Mouse (Mus musculus): ENCODE data around the gene Foxn1. TPM values are rescaled to one million over a fixed set of nuclear protein-coding genes. Genes with fewer than 3 reads are reported as not detected.

Foxn1 gene
- polyA plus RNA-seq, 1 experiment from 2014 or later, result not detected

DNA sequence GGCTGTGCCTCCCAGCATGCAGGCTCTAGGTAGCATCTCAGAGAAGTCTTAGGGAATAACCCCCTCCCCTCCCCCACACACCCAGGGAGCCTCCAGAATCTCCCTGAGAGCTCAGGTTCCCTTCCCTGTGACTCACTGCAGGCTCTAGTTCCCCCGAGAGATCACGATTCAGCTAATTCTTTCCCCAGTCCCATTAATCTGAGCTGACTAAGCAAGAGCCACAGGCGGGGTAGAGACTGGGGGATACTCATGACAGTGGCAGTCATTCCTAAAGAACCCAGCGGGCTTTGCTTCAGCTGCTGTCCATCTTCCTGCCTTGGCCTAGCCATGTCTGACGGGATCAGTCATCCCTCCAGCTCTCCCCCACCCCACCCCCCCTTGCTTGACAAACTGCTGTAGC, 3.7 kb downstream of the Foxn1 start:
- ATAC-seq (ENCODE audit: low FRiP score) (no peak), DNase-seq (ENCODE audit: low spot score, missing footprints) (no peak)
- H3K9me3 ChIP-seq (ENCODE audit: control insufficient read depth, low read length), result no peaks in the 10 kb centered on the region
- WGBS, result 23% methylated on average over 5 of the region's 5 CpGs
- H3K36me3 ChIP-seq (ENCODE audit: control insufficient read depth, insufficient read depth, low read length), result no peaks in the 10 kb centered on the region
- no peaks in the 10 kb centered on the region for H3K27me3 ChIP-seq (ENCODE audit: control insufficient read depth, insufficient read depth, low read length)
- no peak overlapping the region for H3K4me3 ChIP-seq (ENCODE audit: low read depth, low read length)
- no peaks in the 10 kb centered on the region for H3K4me1 ChIP-seq (ENCODE audit: control insufficient read depth, insufficient read depth, low read length)
- no peak overlapping the region for H3K4me2 ChIP-seq
- no peak overlapping the region for H3K27ac ChIP-seq (ENCODE audit: low read depth, low read length)
- no peak overlapping the region for H3K9ac ChIP-seq (ENCODE audit: low read length)

DNA sequence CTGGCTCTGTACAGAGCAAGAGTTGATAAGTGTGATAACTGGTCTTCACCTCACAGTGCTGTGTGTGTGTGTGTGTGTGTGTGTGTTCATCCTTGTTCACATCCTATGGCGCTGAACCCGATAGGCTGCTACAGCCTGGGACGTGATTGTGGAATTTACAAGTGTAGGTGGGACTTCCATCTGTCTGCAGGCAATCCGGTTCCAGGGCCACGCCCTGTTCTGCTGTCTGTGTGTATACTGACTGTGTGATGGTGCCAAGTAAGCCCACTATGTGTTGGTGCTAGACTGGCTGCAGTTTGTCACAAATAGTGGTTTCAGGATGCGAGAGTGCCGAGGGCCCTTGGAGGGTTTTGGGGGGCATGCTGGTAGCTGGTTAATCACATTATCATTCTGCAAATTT, 4.1 kb downstream of the Foxn1 start:
- no peak overlapping the region for H3K4me2 ChIP-seq
- no peaks in the 10 kb centered on the region for H3K9me3 ChIP-seq (ENCODE audit: control insufficient read depth, low read length)
- no peak overlapping the region for H3K9ac ChIP-seq (ENCODE audit: low read length)
- H3K4me3 ChIP-seq (ENCODE audit: low read depth, low read length), result no peak overlapping the region
- no peaks in the 10 kb centered on the region for H3K27me3 ChIP-seq (ENCODE audit: control insufficient read depth, insufficient read depth, low read length)
- DNase-seq (ENCODE audit: low spot score, missing footprints), result no peak
- H3K27ac ChIP-seq (ENCODE audit: low read depth, low read length), result no peak overlapping the region
- H3K36me3 ChIP-seq (ENCODE audit: control insufficient read depth, insufficient read depth, low read length), result no peaks in the 10 kb centered on the region
- 81% methylated on average over 7 of the region's 7 CpGs for WGBS
- no peaks in the 10 kb centered on the region for H3K4me1 ChIP-seq (ENCODE audit: control insufficient read depth, insufficient read depth, low read length)
- no peak for ATAC-seq (ENCODE audit: low FRiP score)

DNA sequence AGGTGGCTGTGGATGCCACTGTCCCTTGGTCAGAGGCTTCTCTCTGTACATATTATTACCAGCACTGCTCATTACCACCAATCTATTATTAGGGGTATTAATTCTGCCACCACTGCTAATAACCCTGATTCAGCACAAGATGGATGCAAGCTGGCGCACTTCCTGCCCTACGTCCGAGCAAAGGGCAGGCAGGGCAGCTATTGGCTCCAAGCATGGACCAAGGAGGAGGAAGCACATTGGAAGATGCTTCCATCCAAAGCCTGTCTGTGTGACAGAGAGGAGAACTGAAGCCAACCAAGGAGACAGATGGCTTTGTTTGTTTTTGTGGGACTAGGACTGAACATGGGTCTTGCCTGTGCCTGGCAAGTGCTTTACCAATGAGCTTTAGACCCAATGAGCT, 5.4 kb downstream of the Foxn1 start:
- no peak for ATAC-seq (ENCODE audit: low FRiP score)
- no peak for DNase-seq (ENCODE audit: low spot score, missing footprints)
- 95% methylated on average over 3 of the region's 3 CpGs for WGBS

DNA sequence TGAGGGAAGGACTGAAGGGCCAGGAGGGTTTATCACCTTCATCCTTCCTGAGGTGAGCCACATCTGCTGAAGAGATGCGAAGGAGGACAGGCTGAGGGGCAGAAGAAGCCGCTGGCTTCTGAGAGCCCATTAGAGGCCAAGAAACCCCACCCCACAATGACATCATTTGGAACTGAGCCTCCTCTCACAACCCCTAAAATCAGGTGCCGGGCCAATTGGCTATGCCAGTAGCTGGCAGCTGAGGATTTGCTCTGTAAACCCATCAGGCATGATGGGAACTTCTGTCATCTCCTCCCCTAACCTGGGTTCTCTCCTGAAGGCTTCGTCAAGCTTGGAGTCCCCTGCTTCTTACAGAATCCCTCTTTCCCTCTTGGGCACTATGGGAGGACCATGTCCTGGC, 6.0 kb downstream of the Foxn1 start:
- Histone ChIP-seq H3K4me3 (ENCODE audit: low read depth, low read length) (no peak overlapping the region), H3K4me2 (no peak overlapping the region), H3K36me3 (ENCODE audit: control insufficient read depth, insufficient read depth, low read length) (no peaks in the 10 kb centered on the region), H3K9ac (ENCODE audit: low read length) (no peak overlapping the region), H3K27ac (ENCODE audit: low read depth, low read length) (no peak overlapping the region), H3K27me3 (ENCODE audit: control insufficient read depth, insufficient read depth, low read length) (no peaks in the 10 kb centered on the region), H3K4me1 (ENCODE audit: control insufficient read depth, insufficient read depth, low read length) (no peaks in the 10 kb centered on the region), H3K9me3 (ENCODE audit: control insufficient read depth, low read length) (no peaks in the 10 kb centered on the region)
- ATAC-seq (ENCODE audit: low FRiP score) (no peak), DNase-seq (ENCODE audit: low spot score, missing footprints) (no peak)
- 74% methylated on average over 4 of the region's 4 CpGs for WGBS

More for the DNA sequence above, 5.4 kb downstream of the Foxn1 start:
- no peaks in the 10 kb centered on the region for H3K27me3 ChIP-seq (ENCODE audit: control insufficient read depth, insufficient read depth, low read length)
- H3K9ac ChIP-seq (ENCODE audit: low read length), result no peak overlapping the region
- no peak overlapping the region for H3K4me2 ChIP-seq
- no peaks in the 10 kb centered on the region for H3K9me3 ChIP-seq (ENCODE audit: control insufficient read depth, low read length)
- H3K4me3 ChIP-seq (ENCODE audit: low read depth, low read length), result no peak overlapping the region
- no peaks in the 10 kb centered on the region for H3K4me1 ChIP-seq (ENCODE audit: control insufficient read depth, insufficient read depth, low read length)
- H3K27ac ChIP-seq (ENCODE audit: low read depth, low read length), result no peak overlapping the region
- H3K36me3 ChIP-seq (ENCODE audit: control insufficient read depth, insufficient read depth, low read length), result no peaks in the 10 kb centered on the region

- H3K4me2 ChIP-seq, result no peak overlapping the region
- H3K27ac ChIP-seq (ENCODE audit: low read depth, low read length), result no peak overlapping the region
- no peaks in the 10 kb centered on the region for H3K36me3 ChIP-seq (ENCODE audit: control insufficient read depth, insufficient read depth, low read length)
- no peak for DNase-seq (ENCODE audit: low spot score, missing footprints)
- no peaks in the 10 kb centered on the region for H3K4me1 ChIP-seq (ENCODE audit: control insufficient read depth, insufficient read depth, low read length)
- H3K9ac ChIP-seq (ENCODE audit: low read length), result no peak overlapping the region
- no peak overlapping the region for H3K4me3 ChIP-seq (ENCODE audit: low read depth, low read length)
- H3K9me3 ChIP-seq (ENCODE audit: control insufficient read depth, low read length), result no peaks in the 10 kb centered on the region
- H3K27me3 ChIP-seq (ENCODE audit: control insufficient read depth, insufficient read depth, low read length), result no peaks in the 10 kb centered on the region
- ATAC-seq (ENCODE audit: low FRiP score), result no peak
- WGBS, result 60% methylated on average over 11 of the region's 12 CpGs
These were observed 8.7 kb downstream of the Foxn1 start for GRCm38 (mm10) chr11:78377549-78378159.

GRCm38 (mm10) chr11:78374147-78374546, 12.2 kb downstream of the Foxn1 start:
- Histone ChIP-seq H3K27me3 (ENCODE audit: control insufficient read depth, insufficient read depth, low read length) (no peaks in the 10 kb centered on the region), H3K27ac (ENCODE audit: low read depth, low read length) (no peak overlapping the region), H3K9me3 (ENCODE audit: control insufficient read depth, low read length) (no peaks in the 10 kb centered on the region), H3K4me3 (ENCODE audit: low read depth, low read length) (no peak overlapping the region), H3K4me2 (no peak overlapping the region), H3K36me3 (ENCODE audit: control insufficient read depth, insufficient read depth, low read length) (no peaks in the 10 kb centered on the region), H3K4me1 (ENCODE audit: control insufficient read depth, insufficient read depth, low read length) (no peaks in the 10 kb centered on the region), H3K9ac (ENCODE audit: low read length) (no peak overlapping the region)
- WGBS, result 80% methylated on average over 8 of the region's 8 CpGs
- DNase-seq (ENCODE audit: low spot score, missing footprints) (no peak), ATAC-seq (ENCODE audit: low FRiP score) (no peak)

GRCm38 (mm10) chr11:78372610-78373009, 13.7 kb downstream of the Foxn1 start:
- Histone ChIP-seq H3K9me3 (ENCODE audit: control insufficient read depth, low read length) (no peaks in the 10 kb centered on the region), H3K9ac (ENCODE audit: low read length) (no peak overlapping the region), H3K36me3 (ENCODE audit: control insufficient read depth, insufficient read depth, low read length) (no peaks in the 10 kb centered on the region), H3K4me2 (no peak overlapping the region), H3K27me3 (ENCODE audit: control insufficient read depth, insufficient read depth, low read length) (no peaks in the 10 kb centered on the region), H3K4me1 (ENCODE audit: control insufficient read depth, insufficient read depth, low read length) (no peaks in the 10 kb centered on the region), H3K27ac (ENCODE audit: low read depth, low read length) (no peak overlapping the region), H3K4me3 (ENCODE audit: low read depth, low read length) (no peak overlapping the region)
- ATAC-seq (ENCODE audit: low FRiP score), result no peak
- DNase-seq (ENCODE audit: low spot score, missing footprints), result no peak
- 61% methylated on average over 7 of the region's 7 CpGs for WGBS

DNA sequence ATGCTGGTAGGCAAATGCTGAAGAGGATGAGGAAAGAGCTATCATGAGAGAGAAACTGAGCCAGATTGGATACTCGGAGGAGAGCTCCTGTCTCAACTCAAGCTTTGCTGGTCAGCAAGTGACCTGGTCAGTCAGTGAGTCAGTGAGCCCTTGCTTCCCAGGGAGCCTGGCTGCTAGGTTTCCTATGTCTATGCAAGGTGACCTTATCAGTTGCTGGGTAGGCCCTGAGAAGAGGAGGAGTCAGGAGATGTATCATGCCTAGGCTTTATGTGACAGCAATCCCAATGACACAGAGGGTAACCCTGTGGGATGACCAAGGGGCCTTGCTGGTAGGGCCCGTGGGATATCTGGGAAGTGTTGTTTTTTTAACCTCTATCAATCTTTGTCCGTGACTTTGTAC, 14.2 kb downstream of the Foxn1 start:
- H3K4me3 ChIP-seq (ENCODE audit: low read depth, low read length), result no peak overlapping the region
- no peaks in the 10 kb centered on the region for H3K36me3 ChIP-seq (ENCODE audit: control insufficient read depth, insufficient read depth, low read length)
- H3K4me2 ChIP-seq, result no peak overlapping the region
- WGBS, result 92% methylated on average over 3 of the region's 3 CpGs
- H3K27me3 ChIP-seq (ENCODE audit: control insufficient read depth, insufficient read depth, low read length), result no peaks in the 10 kb centered on the region
- H3K27ac ChIP-seq (ENCODE audit: low read depth, low read length), result no peak overlapping the region
- DNase-seq (ENCODE audit: low spot score, missing footprints), result no peak
- no peaks in the 10 kb centered on the region for H3K4me1 ChIP-seq (ENCODE audit: control insufficient read depth, insufficient read depth, low read length)
- no peak overlapping the region for H3K9ac ChIP-seq (ENCODE audit: low read length)
- no peak for ATAC-seq (ENCODE audit: low FRiP score)
- no peaks in the 10 kb centered on the region for H3K9me3 ChIP-seq (ENCODE audit: control insufficient read depth, low read length)

DNA sequence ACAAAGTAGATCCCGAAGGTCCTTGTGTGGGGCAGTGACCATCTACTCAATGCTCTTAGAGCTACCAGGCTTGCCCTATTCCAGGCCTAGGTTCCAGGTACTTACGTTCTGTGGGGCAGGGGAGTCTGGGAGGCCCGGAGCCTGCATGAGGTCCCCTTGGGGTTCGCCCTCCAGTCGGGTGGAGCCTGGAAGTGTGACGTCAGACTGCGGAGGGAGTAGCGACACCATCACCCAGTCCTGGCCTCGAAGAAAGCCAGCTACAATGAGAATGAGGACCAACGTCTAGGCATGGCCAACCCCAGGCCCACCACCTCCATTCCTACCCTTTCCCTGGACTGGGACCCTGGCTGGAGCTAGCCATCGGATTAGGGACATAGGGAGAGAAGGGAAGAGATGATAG, 14.6 kb downstream of the Foxn1 start:
- H3K36me3 ChIP-seq (ENCODE audit: control insufficient read depth, insufficient read depth, low read length), result no peaks in the 10 kb centered on the region
- H3K4me2 ChIP-seq, result no peak overlapping the region
- no peaks in the 10 kb centered on the region for H3K9me3 ChIP-seq (ENCODE audit: control insufficient read depth, low read length)
- 89% methylated on average over 11 of the region's 11 CpGs for WGBS
- DNase-seq (ENCODE audit: low spot score, missing footprints), result no peak
- no peak overlapping the region for H3K4me3 ChIP-seq (ENCODE audit: low read depth, low read length)
- ATAC-seq (ENCODE audit: low FRiP score), result no peak
- no peak overlapping the region for H3K27ac ChIP-seq (ENCODE audit: low read depth, low read length)
- no peak overlapping the region for H3K9ac ChIP-seq (ENCODE audit: low read length)
- H3K4me1 ChIP-seq (ENCODE audit: control insufficient read depth, insufficient read depth, low read length), result no peaks in the 10 kb centered on the region
- H3K27me3 ChIP-seq (ENCODE audit: control insufficient read depth, insufficient read depth, low read length), result no peaks in the 10 kb centered on the region
